Comparison of ENCODE assay signal across 9 mouse cellular contexts in the genomic region with DNA sequence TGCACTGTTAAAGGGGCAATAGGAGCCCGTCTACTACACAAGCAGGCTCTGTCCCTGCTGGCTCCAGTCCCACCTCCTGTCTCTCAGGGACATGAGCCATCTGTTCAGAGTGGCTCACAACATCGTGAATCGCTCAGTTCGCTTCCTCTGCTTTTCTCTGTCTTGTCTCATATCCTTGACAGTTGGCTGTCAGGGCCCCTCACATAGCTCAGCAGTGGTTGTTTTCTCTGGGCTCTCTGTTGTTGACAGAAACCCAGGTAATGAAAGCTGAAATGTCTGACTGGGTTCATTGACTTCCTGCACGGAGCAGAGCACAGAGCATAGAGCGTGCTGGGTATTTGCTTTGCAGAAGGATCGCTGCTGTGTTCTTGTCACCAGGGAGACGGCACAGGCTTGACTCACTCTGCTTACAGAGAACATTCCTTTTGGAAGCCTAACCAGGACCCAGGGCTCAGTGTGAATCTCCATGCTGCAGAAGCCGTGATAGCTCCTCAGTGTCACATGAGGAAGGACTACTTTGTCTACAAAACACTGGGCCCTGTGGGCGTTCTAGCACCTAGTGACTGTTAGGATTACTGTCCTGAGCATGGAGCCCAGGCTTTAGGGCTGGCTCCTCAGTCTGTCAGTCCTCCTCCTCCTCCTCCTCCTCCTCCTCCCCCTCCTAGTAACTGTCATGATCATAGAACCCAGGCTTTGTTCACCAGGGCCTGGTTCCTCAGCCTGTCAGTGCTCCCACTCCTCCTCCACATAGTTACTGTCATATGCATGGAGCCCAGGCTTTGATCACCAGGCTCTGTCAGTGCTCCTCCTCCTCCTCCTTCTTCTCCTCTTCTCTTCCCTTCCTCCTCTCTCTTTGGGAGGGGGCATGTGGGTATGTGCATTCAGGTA.
DNase-seq lines count a peak whose midpoint lies in the region; ATAC-seq and TF ChIP-seq lines count a peak whose summit lies in the region.
"Had no signal": no experiment of that assay in that cellular context is flagged by ENCODE, and none has a peak within 500 bp of the region (broad histone marks: within the 10 kb centered on the region; RNA-seq: fewer than 3 reads in every experiment).

No protein-coding gene starts in this region.

- no peaks in the 10 kb centered on the region for H3K9me3 ChIP-seq in hindbrain, embryonic 13.5 days
- H3K9me3 ChIP-seq in lung, postnatal 0 days (ENCODE audit: low read length): no peaks in the 10 kb centered on the region

- H3K4me1 ChIP-seq in hindbrain, embryonic 13.5 days (replicated peaks): 0 out of 2 replicates have a peak, but pooled peaks cover 5% of the 10 kb centered on the region
- peaks cover 27% of the 10 kb centered on the region for H3K4me1 ChIP-seq in lung, postnatal 0 days (ENCODE audit: insufficient read depth, low read depth, low read length)

- no peak overlapping the region for H3K4me2 ChIP-seq in hindbrain, embryonic 13.5 days
- peak overlapping the region; percentile 30 for H3K4me2 ChIP-seq in lung, postnatal 0 days (replicated peaks; ENCODE audit: low read depth, low read length)

- DNase-seq in urinary bladder, adult 2 months (ENCODE audit: low spot score): peak; percentile 51
- no peak for DNase-seq in urinary bladder, postnatal 10 days (ENCODE audit: low spot score)
- peak; percentile 53 for DNase-seq in gastrocnemius, adult 18-20 months (ENCODE audit: low spot score)
- peak; percentile 86 for DNase-seq in layer of hippocampus, adult 9-11 months
- DNase-seq in lung, postnatal 0 days (ENCODE audit: low spot score): peak; percentile 95
- DNase-seq in right cerebral cortex, postnatal 10 days (ENCODE audit: low spot score in 2 of 2): peak; percentile 73 to 82
- no peak for DNase-seq in spleen, postnatal 10 days (ENCODE audit: low spot score in 2 of 2)

- H3K9ac ChIP-seq in hindbrain, embryonic 13.5 days: no peak overlapping the region
- H3K9ac ChIP-seq in lung, postnatal 0 days (replicated peaks; ENCODE audit: low read depth): no peak overlapping the region

- H3K27ac ChIP-seq in hindbrain, embryonic 13.5 days: peak overlapping the region; percentile 40
- peak overlapping the region; percentile 51 for H3K27ac ChIP-seq in lung, postnatal 0 days (ENCODE audit: low read length)

- no peak overlapping the region for H3K4me3 ChIP-seq in hindbrain, embryonic 13.5 days
- H3K4me3 ChIP-seq in lung, postnatal 0 days (ENCODE audit: low read depth, low read length): no peak overlapping the region
- H3K4me3 ChIP-seq: erythroblast, embryonic 14.5 days had no signal

- TF ChIP-seq CTCF in lung, postnatal 0 days (IDR thresholded peaks at IDR 0.05): no peak

- H3K36me3 ChIP-seq in hindbrain, embryonic 13.5 days: no peaks in the 10 kb centered on the region
- no peaks in the 10 kb centered on the region for H3K36me3 ChIP-seq in lung, postnatal 0 days (ENCODE audit: insufficient read depth, low read length)

- peak; percentile 82 for ATAC-seq in hindbrain, embryonic 13.5 days (ENCODE audit: low FRiP score)
- peak; percentile 93 for ATAC-seq in lung, postnatal 0 days

- 27% methylated on average over 10 of the region's 10 CpGs for WGBS in hindbrain, embryonic 13.5 days
- 11% methylated on average over 10 of the region's 10 CpGs for WGBS in lung, postnatal 0 days

- H3K27me3 ChIP-seq in hindbrain, embryonic 13.5 days: no peaks in the 10 kb centered on the region
- H3K27me3 ChIP-seq in lung, postnatal 0 days (replicated peaks; ENCODE audit: insufficient read depth, low read length): no peaks in the 10 kb centered on the region

- TF ChIP-seq EP300 in lung, postnatal 0 days (IDR thresholded peaks at IDR 0.05): no peak

Comparison
In these comparisons a context has a peak if more than half of its experiments do, and no peak if none do; other contexts are left out.
1. DNase-seq: peak in urinary bladder, adult 2 months (single experiment), gastrocnemius, adult 18-20 months (single experiment), layer of hippocampus, adult 9-11 months (single experiment), lung, postnatal 0 days (single experiment) and right cerebral cortex, postnatal 10 days (2 of 2); none in urinary bladder, postnatal 10 days (single experiment) and spleen, postnatal 10 days (0 of 2).